Mouse (Mus musculus) right cerebral cortex, adult 2 months (tissue): Measurements from ENCODE around the gene Exosc8.
"Not testable (repeated sequence)": the region's sequence is repeated elsewhere in the genome, so short reads cannot be mapped to it uniquely, and the experiment has no call there.

Experiments used
- DNase-seq, 2 experiments: peaks; one replicate each; pipeline ENCODE4 v3.0.0; 2021 to 2022; ENCODE audit warnings: low spot score in 2 of 2

The Exosc8 gene

DNA sequence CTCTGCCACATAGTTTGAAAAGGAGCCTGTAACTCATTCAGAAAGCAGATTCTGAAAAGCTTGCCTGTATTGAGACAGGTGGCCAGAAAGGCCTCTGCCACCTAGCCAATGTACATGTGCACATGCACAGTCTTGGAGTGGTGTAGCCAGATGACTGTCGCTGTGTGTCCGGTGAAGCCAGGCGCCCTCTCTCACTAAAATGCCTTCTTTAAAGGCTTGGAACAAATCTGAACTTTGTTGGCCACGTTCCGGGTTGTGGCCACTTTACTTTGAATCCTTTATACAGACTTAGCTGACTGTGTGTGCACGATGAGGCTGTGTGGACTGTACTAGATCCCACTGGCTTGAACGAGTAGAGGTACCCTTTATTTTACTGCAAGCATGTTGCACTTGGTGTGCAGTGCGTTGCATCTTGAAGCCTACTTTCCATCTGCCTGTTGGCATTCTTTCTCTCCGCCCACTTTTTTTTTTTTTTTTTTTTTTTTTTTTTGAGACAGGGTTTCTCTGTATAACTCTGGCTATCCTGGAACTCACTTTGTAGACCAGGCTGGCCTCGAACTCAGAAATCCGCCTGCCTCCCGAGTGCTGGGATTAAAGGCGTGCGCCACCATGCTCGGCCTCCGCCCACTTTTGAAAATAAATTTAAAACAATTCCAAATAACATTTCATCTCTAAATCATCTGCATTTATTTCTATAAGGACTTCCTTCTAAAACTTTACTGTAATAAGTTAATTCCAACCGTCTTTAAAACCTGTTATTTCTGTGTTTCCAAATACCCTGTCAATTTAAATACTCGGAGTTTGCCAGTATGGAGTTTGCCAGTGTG is 1.1 kb upstream of the Exosc8 start:
- DNase-seq, result peak in 1 of 2 experiments; percentile 34

DNA sequence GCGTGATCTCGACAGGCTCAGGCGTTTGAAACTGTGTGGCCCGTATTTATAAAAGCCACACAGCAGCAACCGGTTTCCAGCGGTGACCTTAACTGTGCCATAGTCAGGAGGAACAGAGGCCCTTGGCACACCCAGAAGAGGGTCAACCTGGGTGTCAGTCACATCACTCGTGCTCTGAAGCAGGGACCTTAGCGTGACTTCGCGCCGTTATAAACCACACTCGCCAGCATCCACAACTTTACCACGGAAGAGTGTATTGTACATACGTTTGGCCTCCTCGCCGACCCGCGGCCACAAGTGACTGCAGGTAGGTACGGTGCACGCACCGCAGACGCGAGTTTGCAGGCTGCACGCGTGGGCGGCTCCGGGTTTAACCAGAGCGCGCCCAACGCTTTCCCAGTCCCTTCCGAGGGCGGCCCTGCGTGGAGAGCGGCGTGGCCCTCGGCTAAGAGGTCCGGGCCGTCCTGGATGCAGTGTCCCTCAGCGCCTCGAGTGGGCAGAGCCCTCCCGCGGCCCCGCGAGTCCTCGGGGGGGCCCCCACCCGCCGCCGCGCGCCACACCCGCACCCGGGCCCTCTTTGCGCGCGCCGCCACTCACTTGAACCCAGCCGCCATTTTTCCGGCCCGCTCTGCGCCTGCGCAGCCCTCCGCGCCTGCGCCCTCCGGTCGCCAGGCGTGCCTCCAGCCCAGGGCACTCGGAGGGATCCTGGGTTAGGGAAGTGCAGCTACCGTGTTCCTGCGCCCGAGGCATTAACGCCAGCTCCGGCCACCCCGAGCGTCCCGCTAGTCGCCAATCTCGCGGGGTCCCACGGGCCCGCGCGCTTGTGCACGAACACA is 564 bp downstream of the Exosc8 start:
- DNase-seq, result peak; percentile 87 to 88

DNA sequence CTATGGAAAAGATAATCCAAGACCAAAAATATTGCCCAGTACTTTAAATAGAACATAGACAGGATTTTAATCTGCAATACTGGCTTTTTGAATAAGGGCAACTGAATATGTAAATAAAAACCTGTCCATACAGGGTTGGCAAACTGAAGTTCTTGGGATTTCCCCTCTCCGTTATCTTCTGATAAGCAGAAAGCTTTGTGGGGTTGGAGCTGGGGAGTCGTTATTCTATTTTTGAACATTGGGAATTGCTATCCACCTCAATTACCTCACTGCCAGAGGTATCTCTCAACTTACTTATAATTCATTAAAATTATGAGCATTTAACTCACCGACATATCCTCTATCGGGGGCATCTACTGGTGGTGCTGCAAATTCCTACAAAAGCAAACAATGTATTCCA is 2.8 kb downstream of the Exosc8 start:
- no peak for DNase-seq

DNA sequence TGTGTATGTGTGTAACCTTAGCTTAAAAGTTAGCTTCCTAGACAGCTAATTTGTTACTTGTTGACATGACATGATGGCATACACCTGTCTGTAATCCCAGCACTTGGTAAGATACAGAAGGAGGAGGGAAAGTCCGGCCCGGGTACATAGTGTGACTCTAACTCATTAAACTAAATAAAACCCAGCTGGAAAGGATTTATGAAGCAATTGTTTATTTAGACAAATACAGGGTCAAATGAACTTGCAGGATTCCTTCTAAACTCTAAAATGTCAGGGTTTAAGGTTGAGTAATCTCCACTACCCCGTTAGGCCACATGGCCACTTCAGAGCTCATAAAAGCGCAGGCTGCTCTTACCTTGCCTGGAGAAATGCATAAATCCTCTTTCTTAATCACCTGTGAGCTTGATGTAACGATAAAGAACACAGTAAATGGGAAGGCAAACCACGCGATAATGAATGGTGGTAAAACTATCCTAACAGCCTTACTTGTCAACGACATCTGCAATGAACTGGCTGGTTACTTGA is 3.5 kb downstream of the Exosc8 start:
- no peak for DNase-seq

DNA sequence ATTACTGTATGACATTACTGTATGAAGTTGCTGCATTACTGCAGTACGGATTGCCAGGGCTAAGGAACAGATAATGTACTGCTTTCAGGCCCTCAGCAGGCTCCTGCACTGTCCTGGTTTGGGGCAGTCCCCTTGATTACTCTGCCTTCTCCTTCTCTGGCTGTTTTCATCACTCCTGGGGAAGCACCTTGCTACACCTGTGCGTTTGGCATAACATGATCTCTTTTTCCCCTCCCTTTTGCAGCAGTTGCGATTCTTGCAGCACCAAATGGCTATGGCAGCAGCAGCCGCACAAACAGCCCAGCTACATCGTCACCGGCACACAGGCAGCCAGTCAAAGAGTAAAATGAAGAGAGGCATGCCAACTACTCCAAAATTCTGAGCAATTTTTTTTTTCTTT is 7.1 kb downstream of the Exosc8 start:
- DNase-seq, result no peak

DNA sequence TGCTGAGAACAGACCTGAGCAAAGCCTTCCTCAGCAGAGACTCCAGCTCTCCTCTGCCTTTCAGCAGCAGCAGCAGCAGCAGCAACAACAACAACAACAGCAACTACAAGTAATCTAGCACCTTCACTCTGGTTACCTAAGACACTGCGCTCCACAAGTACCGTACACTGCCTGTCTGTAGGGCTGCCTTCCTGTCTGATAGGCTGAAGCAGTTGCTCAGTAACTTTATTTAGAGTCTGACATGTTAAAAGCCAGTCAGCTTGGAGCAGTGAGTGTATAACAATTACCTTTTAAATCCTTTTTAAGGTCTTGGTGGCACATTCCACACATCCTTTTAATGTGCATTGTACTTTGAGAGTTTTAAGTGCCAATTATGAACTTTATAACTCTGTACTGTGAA is 7.6 kb downstream of the Exosc8 start:
- no peak for DNase-seq

DNA sequence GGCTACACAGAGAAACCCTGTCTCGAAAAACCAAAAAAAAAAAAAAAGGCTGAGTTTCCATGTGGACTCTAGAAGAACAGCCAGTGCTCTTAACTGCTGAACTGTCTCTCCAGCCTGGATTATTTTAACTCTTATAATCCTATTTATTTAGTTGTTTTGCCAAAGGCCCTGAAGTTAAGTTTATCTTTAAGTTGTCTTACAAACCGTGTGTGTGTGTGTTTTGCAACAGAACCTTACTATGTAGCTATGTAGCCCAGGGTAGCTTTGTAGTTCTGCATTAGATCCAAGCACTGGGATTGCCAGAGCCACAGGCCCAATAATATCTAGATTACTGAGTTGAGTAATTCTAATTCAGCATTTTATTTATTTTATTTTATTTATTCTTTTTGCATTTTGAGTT is 9.8 kb downstream of the Exosc8 start:
- DNase-seq, result no peak

DNA sequence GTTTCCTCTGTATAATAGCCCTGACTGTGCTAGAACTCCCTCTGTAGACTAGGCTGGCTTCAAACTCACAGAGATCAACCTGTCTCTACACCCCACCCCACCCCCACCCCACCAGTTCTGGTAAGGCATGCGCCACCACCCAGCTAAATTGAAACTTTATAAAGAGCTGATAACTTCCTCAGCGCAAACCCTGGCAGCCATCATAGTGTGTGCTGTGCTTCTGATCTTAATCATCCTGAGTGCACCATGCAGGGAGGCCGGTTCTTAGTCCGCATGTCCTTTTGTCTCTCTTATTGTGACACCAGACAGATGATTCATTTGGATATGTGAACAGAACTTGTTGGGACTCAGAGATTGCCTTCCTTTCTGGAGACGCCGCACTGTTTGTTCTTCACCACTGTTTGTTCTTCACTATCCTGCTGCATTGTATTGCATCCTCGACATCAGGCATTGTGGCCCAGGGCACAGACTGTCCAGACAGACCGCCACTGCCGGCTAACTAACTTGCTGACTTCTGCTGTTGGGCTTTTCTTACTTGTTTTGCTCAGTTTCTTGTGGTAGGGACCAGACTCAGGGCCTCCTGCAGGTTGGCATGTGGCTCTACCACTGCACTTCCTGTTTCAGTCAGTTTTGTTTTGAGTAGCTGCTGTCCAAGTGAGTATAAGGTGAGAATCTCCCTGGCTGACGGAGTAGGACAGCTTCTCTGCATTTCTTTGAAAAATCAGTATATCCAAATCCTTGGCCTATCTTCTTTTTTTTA is 11.3 kb downstream of the Exosc8 start:
- no peak for DNase-seq

DNA sequence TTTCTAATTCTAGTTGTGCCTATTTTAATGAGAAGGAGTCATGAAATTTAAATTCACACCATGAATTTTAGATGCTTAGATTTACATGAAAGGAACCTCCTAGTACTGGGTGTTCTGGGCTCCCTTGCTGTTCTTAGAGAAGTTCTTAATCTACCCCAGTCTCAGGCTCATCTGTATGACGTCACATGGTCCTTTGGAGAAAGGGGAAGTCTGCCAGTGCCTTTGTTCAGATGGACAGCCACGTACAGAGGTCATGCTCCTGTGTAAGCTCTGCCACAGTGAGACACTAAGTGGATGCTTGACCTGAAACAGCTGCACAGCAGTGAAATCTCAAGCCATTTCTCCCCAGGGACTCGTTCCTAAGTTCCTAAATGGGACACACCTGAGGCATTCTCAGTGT is 16.2 kb downstream of the Exosc8 start:
- no peak for DNase-seq

DNA sequence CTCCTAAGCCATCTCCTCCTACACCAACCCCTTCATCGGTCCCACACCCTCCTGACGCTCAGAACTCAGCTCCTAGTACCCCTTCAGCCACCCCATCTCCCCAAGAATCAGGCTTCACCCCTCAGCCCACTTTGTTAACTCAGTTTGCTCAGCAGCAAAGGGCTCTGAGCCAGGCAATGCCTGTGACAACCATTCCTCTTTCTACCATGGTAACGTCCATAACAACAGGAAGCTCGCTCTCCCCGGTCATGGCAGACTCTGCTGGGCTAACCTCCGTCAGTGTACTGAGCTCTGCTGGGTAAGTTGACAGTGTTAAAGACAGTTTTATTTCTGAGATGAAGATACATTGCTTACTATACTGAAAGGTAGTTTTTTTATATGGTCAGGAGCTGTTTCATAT is 17.8 kb downstream of the Exosc8 start:
- DNase-seq, result no peak

DNA sequence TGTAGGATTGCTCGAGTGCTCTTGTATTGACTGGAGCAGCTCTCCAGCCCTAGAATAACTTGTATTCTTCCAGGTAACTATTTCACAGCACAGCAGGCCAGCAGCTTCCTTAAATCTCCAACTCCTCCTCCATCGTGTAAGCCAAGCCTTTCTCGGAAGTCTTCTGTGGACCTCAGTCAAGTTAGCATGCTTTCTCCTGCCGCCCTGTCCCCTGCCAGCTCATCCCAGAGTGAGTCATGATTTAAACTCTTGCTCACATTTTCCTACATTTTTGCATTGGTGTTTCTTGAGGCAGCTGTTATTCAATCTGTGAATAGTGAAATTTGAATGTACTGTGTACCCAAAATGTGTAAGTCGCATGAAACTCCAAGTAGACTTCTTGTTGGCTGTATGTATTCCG is 19.7 kb downstream of the Exosc8 start:
- peak; percentile 46 to 57 for DNase-seq

DNA sequence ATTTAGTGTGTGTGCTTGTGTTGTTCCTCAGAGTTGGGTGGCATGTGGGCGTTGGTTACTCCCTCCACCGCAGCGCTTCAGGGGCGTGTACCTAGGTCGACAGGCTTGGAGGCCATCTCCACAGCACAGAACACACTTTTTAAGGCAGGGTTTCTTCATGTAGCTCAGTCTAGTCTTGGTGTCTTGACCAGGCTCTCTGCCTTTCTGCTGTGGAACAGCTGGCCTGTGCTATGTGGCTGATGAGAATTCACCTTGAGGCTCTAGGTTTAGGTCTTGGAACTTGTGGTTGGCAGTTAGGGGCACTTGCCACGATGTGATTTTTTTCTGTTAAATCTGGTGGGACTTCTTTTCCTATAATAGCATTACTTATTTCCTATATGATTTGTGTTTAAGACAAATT is 20.9 kb downstream of the Exosc8 start, which contains the start of gene Gm21958:
TSS of gene Gm21958 (minus strand) at position 101 of the 400 bp plus-strand sequence.
- no peak for DNase-seq

DNA sequence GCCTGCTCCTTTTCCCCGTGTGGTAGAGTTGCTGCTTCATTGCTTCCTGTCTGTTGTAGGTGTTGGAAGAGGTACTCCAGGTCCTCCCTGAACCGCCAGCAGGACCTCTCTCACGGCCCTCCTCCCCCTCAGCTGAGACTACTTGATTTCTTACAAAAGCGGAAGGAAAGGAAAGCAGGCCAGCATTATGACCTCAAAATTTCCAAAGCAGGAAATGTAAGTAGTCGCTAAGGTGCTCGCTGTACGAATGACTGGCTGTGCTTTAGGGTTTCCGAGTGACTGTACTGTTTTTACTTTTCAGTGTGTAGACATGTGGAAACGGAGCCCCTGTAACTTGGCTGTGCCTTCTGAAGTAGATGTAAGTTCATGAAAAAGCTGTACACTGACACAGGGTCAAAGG is 26.2 kb downstream of the Exosc8 start:
- DNase-seq, result no peak

DNA sequence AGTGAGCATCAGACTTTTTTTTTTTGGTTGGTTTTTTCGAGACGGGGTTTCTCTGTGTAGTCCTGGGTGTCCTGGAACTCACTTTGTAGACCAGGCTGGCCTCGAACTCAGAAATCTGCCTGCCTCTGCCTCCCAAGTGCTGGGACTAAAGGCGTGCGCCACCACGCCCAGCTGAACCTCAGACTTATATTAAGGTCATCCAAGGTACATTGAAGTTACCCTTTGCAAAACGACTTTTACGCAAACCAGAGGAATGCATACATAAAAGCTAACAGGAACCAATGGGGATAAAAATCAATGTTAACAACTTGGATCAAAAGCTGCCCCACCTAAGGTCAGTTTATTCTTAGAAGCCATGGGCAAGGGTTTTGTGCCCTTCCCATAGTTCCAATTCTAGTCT is 31.1 kb downstream of the Exosc8 start:
- not testable (repeated sequence) for DNase-seq

DNA sequence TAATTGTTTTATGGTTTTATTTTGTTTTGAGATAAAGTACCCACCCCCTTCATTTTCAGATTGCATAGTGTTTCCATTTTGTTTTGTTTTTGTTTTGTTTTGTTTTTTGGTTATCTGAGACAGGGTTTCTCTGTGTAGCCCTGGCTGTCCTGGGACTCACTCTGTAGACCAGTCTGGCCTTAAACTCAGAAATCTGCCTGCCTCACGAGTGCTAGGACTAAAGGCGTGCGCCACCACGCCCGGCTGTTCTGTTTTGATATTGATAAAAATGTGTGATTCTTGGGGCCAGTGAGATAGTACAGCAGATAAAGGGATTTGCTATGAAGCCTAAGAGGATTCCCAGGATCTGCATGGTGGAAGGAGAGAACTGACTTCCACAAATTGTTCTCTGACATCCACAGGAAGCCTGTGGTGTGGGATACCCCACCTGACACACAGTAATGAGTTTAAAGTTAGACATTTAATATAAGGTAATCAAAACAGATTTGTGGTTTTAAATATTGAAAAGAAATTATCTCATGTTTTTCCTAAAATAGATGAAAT is 35.4 kb downstream of the Exosc8 start:
- no peak for DNase-seq

DNA sequence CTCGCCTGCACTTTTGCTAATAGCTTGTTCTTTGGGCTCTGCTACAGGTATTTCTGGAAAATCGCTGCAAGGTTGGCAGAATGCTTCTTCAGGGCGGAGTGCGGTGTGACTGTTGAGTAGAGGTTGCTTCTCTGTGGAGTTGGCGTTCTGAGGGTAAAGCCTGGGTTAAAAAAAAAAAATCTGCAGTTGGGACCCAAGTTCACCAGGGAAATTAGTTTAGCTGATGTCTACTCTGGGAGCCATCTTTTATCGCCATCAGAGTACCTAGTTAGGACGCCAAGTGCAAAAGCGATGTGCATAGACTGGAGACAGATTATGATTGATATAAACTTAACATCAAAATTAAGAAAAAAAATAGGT is 42.2 kb downstream of the Exosc8 start:
- DNase-seq, result no peak

DNA sequence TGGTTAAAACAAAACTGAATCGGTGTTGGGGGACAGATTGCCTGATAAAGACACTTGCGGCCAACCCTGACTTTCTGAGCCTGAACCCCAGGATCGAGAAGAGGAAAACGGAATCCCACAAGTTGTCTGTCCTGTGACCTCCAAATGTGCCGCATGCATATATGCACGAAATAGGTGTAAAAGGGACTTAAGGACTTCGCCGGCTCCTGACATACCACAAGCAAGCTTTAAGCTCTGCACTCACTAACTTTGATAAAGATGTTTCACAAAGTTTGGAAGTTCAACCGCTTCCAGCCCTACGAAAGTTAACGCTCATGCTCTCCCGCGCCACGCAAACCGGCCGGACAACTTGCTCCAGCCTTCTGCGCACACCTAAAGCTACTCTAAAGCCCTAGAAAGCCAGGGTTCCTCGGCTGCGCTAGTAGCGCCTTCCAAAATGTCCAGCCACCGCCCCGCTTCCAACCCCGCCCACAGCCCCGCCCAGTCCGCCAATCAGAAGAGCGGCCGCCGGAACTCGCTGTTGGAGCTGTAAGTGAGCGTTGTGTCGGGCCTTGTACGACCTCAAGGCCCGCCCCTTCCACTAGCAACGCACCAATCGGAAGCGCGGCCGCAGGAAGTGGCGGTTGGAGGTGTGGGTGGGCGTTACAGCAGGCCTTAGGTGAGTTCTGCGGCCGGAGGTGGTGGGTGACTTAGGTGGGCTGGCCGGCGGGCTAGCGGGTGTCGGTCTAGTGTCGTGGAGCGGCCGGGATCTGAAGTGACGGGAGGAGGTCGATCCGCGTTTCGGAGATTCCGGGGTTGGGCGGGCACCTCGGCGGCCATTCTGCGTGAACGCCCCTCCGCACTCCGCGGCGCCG is 42.8 kb downstream of the Exosc8 start, which contains the start of gene Supt20:
TSS of gene Supt20 (plus strand) at position 606 of the 854 bp plus-strand sequence.
- peak; percentile 91 to 93 for DNase-seq

DNA sequence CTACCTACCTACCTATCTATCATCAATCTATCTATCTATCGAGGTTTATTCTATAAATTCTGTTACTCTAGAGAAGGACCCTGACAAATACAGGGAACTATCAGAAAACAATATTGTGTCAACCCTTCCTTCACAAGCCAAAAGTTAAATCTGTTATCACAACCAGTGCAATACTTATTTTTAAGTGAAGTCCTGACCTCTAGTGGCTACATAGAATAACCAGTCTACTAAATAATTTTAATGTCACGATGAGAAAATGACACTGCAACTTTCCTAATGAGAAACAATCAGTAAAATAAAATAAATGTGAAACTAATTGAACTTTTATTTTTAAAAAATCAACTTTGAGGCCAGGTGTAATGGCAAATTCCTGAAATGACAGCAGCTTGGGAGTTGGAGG is 46.1 kb downstream of the Exosc8 start:
- no peak for DNase-seq

DNA sequence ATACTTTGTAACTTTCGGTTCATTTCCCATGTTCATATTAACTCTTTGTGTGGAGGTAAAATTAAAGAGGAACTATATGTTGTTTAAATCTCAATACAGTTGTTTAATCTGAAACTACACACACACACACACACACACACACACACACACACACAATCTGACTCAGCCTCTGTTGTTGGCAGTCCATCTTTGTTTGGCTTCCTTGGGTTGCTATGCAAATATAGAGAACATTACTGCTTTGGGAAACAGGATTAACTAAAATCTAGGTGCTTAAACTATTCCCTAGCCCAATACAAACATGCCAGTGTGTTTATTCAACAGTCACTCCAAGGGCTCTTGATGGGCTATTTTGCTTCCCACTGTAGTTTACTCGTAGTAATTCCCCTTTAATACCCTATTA is 47.9 kb downstream of the Exosc8 start:
- DNase-seq, result no peak

DNA sequence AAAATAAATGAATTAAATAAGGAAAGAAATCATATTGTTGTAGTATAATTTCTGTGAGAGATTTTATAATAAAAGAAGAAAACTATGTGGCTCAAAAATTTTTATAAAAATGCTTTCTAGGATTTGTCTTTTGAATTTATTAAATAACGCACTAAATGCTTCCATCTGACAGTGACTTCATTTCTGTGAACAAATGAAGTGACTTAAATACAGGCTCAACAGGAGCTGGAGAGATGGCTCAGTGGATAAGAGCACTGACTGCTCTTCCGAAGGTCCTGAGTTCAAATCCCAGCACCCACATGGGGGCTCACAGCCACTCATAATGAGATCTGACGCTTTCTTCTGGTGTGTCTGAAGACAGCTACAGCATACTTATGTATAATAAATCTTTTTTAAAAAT is 50.0 kb downstream of the Exosc8 start:
- no peak for DNase-seq
